Mouse (Mus musculus) C2C12 (cell line): Measurements from ENCODE around the gene Brd4. TPM values are rescaled to one million over a fixed set of nuclear protein-coding genes. Genes with fewer than 3 reads are reported as not detected.

ENCODE experiments used
- H3K27me3 ChIP-seq: one replicate; pipeline ENCODE4 v1.6.1; 2011; ENCODE audit not compliant: control insufficient read depth, insufficient read depth, insufficient read length
- H3K36me3 ChIP-seq: one replicate; pipeline ENCODE4 v1.6.1; 2011; ENCODE audit not compliant: control insufficient read depth, insufficient read depth
- H3K4me3 ChIP-seq: one replicate; pipeline ENCODE4 v1.5.1; 2011; ENCODE audit warnings: mild to moderate bottlenecking, control low read depth; ENCODE audit not compliant: poor library complexity, insufficient read depth, severe bottlenecking
- H3K79me2 ChIP-seq: one replicate; pipeline ENCODE4 v1.6.1; 2011; ENCODE audit not compliant: control insufficient read depth, insufficient read depth
- H3K79me3 ChIP-seq: one replicate; pipeline ENCODE4 v1.6.1; 2011; ENCODE audit warnings: low read depth, control low read depth
- H3ac ChIP-seq: one replicate; pipeline ENCODE3; 2011; ENCODE audit warnings: low read depth; ENCODE audit not compliant: control insufficient read depth, insufficient read length
- CEBPB ChIP-seq: IDR thresholded peaks from one replicate; pipeline ENCODE4 v1.6.1; 2011; ENCODE audit warnings: low read depth, mild to moderate bottlenecking, control low read depth, moderate library complexity
- CTCF ChIP-seq: IDR thresholded peaks from one replicate; pipeline ENCODE4 v1.5.1; 2011; ENCODE audit not compliant: control insufficient read depth, insufficient read depth, insufficient read length
- FOSL1 ChIP-seq: IDR thresholded peaks from one replicate; pipeline ENCODE4 v1.8.0; 2011; ENCODE audit warnings: mild to moderate bottlenecking, low read length; ENCODE audit not compliant: poor library complexity, insufficient read depth, severe bottlenecking
- MAX ChIP-seq: IDR thresholded peaks from one replicate; pipeline ENCODE4 v1.6.1; 2011; ENCODE audit warnings: mild to moderate bottlenecking, control low read depth
- MYOD1 ChIP-seq: IDR thresholded peaks from one replicate; pipeline ENCODE4 v1.6.1; 2011; ENCODE audit warnings: low read depth; ENCODE audit not compliant: control insufficient read depth, insufficient read length
- MYOG ChIP-seq: IDR thresholded peaks from one replicate; pipeline ENCODE4 v1.6.1; 2011; ENCODE audit not compliant: control insufficient read depth, insufficient read length; ENCODE audit errors: extremely low read depth
- USF1 ChIP-seq: IDR thresholded peaks from one replicate; pipeline ENCODE4 v1.6.1; 2011; ENCODE audit warnings: low read depth, mild to moderate bottlenecking, control low read depth, moderate library complexity
- polyA plus RNA-seq: library from polyadenylated mRNA; unstranded; fragments of >200 nt; fragmentation: generic; extraction: Trizol; gene quantifications from one replicate; pipeline ENCODE4 v1.2.1, GENCODE M21; 2012; ENCODE audit warnings: missing spikeins

Brd4 gene
- polyA plus RNA-seq, 1 experiment, result 46.9 TPM

DNA sequence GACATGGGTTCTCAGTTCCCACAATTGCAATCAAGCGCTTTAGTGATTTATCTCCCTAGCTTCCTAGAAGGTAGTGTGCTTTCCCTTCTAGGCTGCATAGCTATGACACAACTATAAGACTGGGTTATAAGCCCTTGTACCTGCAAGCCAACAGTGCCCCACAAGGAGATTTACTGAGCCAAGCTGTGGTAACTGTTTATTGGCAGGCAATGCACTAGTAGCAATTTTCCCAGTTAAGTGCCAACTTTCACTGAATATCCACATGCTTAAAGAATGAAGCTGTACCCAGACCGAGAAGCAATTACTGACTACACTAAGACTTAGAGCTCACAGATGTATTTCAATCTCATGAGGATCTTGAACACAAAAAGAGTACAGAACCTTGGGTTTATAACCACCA lies 20.9 kb downstream of the Brd4 start:
- peaks cover 100% of the 10 kb centered on the region for H3K79me2 ChIP-seq
- peaks cover 4% of the 10 kb centered on the region for H3K36me3 ChIP-seq
- H3K27me3 ChIP-seq, result no peaks in the 10 kb centered on the region
- TF ChIP-seq MYOG (no peak), USF1 (no peak), MYOD1 (no peak), CTCF (no peak), FOSL1 (no peak), CEBPB (no peak), MAX (no peak)
- no peak overlapping the region for H3K4me3 ChIP-seq
- H3ac ChIP-seq, result no peak overlapping the region
- H3K79me3 ChIP-seq, result peaks cover 95% of the 10 kb centered on the region

DNA sequence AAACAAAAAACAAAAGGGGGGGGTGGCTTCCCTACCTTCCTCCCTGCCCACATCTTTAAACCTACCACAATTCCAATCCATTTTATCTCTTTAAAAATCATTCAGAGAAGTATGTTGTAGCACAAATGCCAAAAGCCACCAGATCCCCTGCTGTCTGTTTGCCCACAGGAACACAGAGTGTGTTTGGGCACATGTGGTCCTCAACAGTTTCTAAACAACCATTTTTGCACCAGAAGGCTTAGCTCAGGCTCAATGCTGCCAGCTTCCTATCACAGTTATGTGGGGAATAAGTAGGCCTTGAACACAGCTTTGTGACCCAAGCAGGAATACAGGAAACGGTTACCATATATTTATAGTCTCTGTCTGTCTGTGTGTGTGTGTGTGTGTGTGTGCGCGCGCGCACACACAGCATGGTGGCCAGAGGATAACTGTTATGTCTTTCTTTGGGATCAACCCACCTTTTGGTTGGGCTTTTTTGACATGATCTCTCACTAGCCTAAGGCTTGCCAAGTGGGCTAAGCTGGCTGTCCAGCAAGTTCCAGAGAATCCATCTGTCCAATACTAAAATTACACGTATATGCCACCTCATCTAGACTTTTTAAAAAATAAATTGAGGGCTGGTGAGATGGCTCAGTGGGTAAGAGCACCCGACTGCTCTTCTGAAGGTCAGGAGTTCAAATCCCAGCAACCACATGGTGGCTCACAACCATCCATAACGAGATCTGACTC lies 21.5 kb downstream of the Brd4 start:
- Histone ChIP-seq H3K79me2 (peaks cover 100% of the 10 kb centered on the region), H3K27me3 (no peaks in the 10 kb centered on the region), H3ac (no peak overlapping the region), H3K36me3 (peaks cover 4% of the 10 kb centered on the region), H3K4me3 (no peak overlapping the region), H3K79me3 (peaks cover 95% of the 10 kb centered on the region)
- TF ChIP-seq CEBPB, result no peak
- TF ChIP-seq FOSL1, result no peak
- TF ChIP-seq MYOD1, result no peak
- TF ChIP-seq CTCF, result no peak
- TF ChIP-seq MAX, result no peak
- TF ChIP-seq USF1, result no peak
- TF ChIP-seq MYOG, result no peak

DNA sequence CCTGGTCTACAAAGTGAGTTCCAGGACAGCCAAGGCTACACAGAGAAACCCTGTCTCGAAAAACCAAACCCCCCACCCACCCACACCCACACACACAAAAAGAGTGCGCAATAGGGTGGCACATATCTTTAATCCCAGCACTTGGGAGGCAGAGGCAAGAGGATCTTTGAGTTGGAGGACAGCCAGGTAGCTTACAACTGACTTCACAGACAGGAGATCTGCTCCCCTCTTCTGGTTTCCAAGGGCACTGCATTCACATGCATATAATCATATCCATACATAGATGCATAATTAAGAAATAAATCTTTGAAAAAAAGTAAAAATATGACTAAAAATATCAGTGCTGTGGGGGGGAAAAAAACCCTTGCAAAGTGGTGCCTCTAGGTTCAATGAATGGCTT lies 25.7 kb downstream of the Brd4 start:
- Histone ChIP-seq H3K79me2 (peaks cover 100% of the 10 kb centered on the region), H3K27me3 (no peaks in the 10 kb centered on the region), H3K79me3 (peaks cover 96% of the 10 kb centered on the region), H3K36me3 (peaks cover 8% of the 10 kb centered on the region), H3K4me3 (no peak overlapping the region), H3ac (no peak overlapping the region)
- TF ChIP-seq MAX (no peak), CEBPB (no peak), USF1 (no peak), MYOD1 (no peak), CTCF (no peak), FOSL1 (no peak), MYOG (no peak)

DNA sequence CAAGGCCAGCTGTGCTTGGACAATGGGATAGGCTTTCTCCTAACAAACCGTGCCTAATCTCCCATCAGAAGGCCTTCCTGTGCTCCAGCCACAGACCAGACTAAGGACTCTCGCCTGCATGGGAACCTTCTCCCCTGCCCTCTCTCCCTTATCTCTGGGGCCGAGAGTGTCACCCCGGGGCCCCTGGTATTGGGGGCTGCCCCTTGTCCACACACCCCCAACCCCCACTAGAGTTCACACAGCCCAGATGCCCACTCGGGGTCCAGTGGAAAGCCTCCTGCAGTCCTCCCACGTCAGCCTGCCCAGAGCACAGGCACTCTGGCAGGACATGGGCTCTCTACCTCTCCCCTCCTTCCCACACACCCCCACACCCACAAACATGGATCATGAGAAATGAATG lies 26.6 kb downstream of the Brd4 start:
- H3K79me2 ChIP-seq, result peaks cover 100% of the 10 kb centered on the region
- H3K79me3 ChIP-seq, result peaks cover 97% of the 10 kb centered on the region
- TF ChIP-seq CEBPB (no peak), CTCF (no peak), MYOG (no peak), MYOD1 (no peak), FOSL1 (no peak), MAX (no peak), USF1 (no peak)
- H3K4me3 ChIP-seq, result no peak overlapping the region
- H3K27me3 ChIP-seq, result no peaks in the 10 kb centered on the region
- H3ac ChIP-seq, result no peak overlapping the region
- H3K36me3 ChIP-seq, result peaks cover 8% of the 10 kb centered on the region

DNA sequence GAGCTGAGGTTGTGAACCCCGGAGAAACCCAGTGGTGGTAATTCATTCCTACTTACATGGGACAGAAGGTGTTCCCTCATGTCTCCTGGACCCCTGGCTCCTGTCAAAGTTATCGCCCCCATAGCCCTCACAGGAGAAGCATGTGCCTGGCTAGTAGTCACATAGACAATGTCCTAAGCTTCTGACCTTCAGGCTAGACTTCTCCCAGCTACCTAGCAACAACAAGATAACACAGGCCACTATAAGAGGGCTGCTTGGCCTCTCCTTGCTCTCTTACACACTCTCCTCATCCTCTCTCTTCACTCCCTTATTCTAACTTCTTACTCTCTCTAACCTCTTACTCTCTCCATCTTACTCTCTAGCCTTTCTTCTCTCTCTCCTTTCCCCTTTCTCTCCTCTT lies 27.1 kb downstream of the Brd4 start:
- TF ChIP-seq USF1 (no peak), MYOG (no peak), CEBPB (no peak), FOSL1 (no peak), CTCF (no peak), MAX (no peak), MYOD1 (no peak)

DNA sequence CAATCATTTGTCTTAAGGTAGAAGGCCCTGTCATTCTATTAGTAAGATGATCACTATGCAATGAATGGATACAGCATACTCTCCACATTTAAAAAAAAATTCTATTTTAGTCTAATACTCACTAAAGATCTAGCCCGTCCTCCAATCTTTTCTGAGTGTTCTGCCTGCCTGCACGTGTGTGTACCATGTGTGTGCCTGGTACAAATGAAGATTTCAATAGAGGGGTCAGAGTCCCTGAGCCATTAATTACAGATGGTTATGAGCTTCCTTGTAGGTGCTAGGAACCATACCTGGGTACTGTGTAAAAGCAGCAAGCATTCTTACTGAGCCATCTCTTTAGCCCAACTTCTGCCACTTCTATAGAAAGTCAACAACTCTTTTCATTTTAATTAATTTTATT lies 27.6 kb downstream of the Brd4 start:
- Histone ChIP-seq H3K36me3 (peaks cover 8% of the 10 kb centered on the region), H3K4me3 (no peak overlapping the region), H3ac (no peak overlapping the region), H3K79me3 (peaks cover 97% of the 10 kb centered on the region), H3K79me2 (peaks cover 100% of the 10 kb centered on the region), H3K27me3 (no peaks in the 10 kb centered on the region)
- TF ChIP-seq FOSL1 (no peak), USF1 (no peak), CTCF (no peak), MYOD1 (no peak), MAX (no peak), CEBPB (no peak), MYOG (no peak)

More for the DNA sequence above, 27.1 kb downstream of the Brd4 start:
- no peak overlapping the region for H3K4me3 ChIP-seq
- H3K36me3 ChIP-seq, result peaks cover 8% of the 10 kb centered on the region
- peaks cover 100% of the 10 kb centered on the region for H3K79me2 ChIP-seq
- no peak overlapping the region for H3ac ChIP-seq
- H3K27me3 ChIP-seq, result no peaks in the 10 kb centered on the region
- H3K79me3 ChIP-seq, result peaks cover 96% of the 10 kb centered on the region
